Mouse (Mus musculus) embryo, embryonic 9.5 days (tissue): ENCODE results near the gene Herc4.

ENCODE experiments used
- DNase-seq: peaks from one replicate; pipeline ENCODE4 v3.0.0-alpha.2; 2017; ENCODE audit errors: extremely low spot score

The Herc4 gene

GRCm38 (mm10) chr10:63243493-63244054, at the start of gene Herc4:
TSS of gene Herc4 (plus strand) at chr10:63243810.
- peak; percentile 97 for DNase-seq

- no peak for DNase-seq
These were observed 44.6 kb upstream of the Herc4 start for GRCm38 (mm10) chr10:63199008-63199407.

- no peak for DNase-seq
These were observed 42.1 kb upstream of the Herc4 start for GRCm38 (mm10) chr10:63201534-63201933.

- no peak for DNase-seq
These were observed 40.6 kb upstream of the Herc4 start for GRCm38 (mm10) chr10:63203002-63203401.

- no peak for DNase-seq
These were observed 39.9 kb upstream of the Herc4 start, which contains the start of gene Mypn for GRCm38 (mm10) chr10:63203728-63204127. TSS of gene Mypn (minus strand) at chr10:63203952.

- DNase-seq: no peak
These were observed 34.7 kb upstream of the Herc4 start for GRCm38 (mm10) chr10:63208871-63209270.

GRCm38 (mm10) chr10:63221081-63221783, 22.4 kb upstream of the Herc4 start:
- DNase-seq: no peak

GRCm38 (mm10) chr10:63224341-63224740, 19.3 kb upstream of the Herc4 start:
- DNase-seq: no peak

GRCm38 (mm10) chr10:63230266-63230665, 13.3 kb upstream of the Herc4 start:
- DNase-seq: no peak

GRCm38 (mm10) chr10:63230854-63231253, 12.8 kb upstream of the Herc4 start:
- DNase-seq: no peak

- DNase-seq: no peak
These were observed 12.0 kb upstream of the Herc4 start for GRCm38 (mm10) chr10:63231630-63232029.

GRCm38 (mm10) chr10:63234133-63234532, 9.5 kb upstream of the Herc4 start:
- no peak for DNase-seq

GRCm38 (mm10) chr10:63235889-63236288, 7.7 kb upstream of the Herc4 start:
- DNase-seq: no peak

GRCm38 (mm10) chr10:63236663-63237062, 6.9 kb upstream of the Herc4 start:
- no peak for DNase-seq

- no peak for DNase-seq
These were observed 6.4 kb upstream of the Herc4 start for GRCm38 (mm10) chr10:63237206-63237605.

- no peak for DNase-seq
These were observed 5.5 kb upstream of the Herc4 start for GRCm38 (mm10) chr10:63238090-63238489.

GRCm38 (mm10) chr10:63239848-63240247, 3.8 kb upstream of the Herc4 start:
- no peak for DNase-seq

- no peak for DNase-seq
These were observed 2.7 kb upstream of the Herc4 start for GRCm38 (mm10) chr10:63240868-63241271.

GRCm38 (mm10) chr10:63242798-63243435, 693 bp upstream of the Herc4 start:
- no peak for DNase-seq

- DNase-seq: no peak
These were observed 553 bp downstream of the Herc4 start for GRCm38 (mm10) chr10:63244055-63244671.

GRCm38 (mm10) chr10:63244746-63245145, 1.1 kb downstream of the Herc4 start:
- DNase-seq: peak; percentile 43

- DNase-seq: no peak
These were observed 2.2 kb downstream of the Herc4 start for GRCm38 (mm10) chr10:63245846-63246245.

GRCm38 (mm10) chr10:63247457-63247856, 3.8 kb downstream of the Herc4 start:
- DNase-seq: no peak
